Mouse (Mus musculus) bone marrow, adult 2 months (tissue): ENCODE measurements at regions not wholly inside any gene's neighbourhood (a gene's known extent, or its start where the extent isn't known, plus 50 kb on each side); places are given as distances from the start of the nearest gene placed in this dataset.

Experiments
- CTCF ChIP-seq: fragments of 200-500 bp; IDR thresholded peaks from 2 replicates; pipeline ENCODE4 v1.5.1; 2011; ENCODE audit warnings: low read length, control low read depth; ENCODE audit not compliant: control insufficient read depth, insufficient read depth
- POLR2A ChIP-seq: fragments of 200-500 bp; IDR thresholded peaks from 2 replicates; pipeline ENCODE4 v1.6.1; 2011; ENCODE audit warnings: low read depth, mild to moderate bottlenecking, control low read depth, low read length, borderline replicate concordance; ENCODE audit not compliant: control insufficient read depth

DNA sequence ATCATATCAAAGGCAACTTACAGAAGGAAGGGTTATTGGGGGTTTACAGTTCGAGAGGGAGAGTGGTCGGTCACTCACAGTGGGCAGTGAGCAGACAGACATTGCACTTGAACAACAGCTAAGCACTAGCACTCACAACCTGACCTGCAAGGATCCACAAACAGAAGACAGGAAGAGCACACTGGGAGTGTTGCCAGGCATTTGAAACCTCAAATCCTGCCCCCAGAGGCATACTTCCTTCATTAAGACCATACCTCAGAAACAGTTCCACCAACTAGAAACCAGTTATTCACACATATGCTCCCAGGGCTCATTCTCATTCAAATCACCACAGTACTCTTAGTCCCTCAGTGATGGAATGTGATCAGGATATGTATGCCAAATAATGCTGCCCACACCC is 620.8 kb downstream of the Kctd12 start:
- TF ChIP-seq CTCF (no peak), POLR2A (no peak)
